Mouse (Mus musculus) heart, adult 11 months (tissue): ENCODE results near the gene Cep170b.

Experiments
- DNase-seq: peaks from one replicate; pipeline ENCODE4 v3.0.0; 2022

Cep170b gene

DNA sequence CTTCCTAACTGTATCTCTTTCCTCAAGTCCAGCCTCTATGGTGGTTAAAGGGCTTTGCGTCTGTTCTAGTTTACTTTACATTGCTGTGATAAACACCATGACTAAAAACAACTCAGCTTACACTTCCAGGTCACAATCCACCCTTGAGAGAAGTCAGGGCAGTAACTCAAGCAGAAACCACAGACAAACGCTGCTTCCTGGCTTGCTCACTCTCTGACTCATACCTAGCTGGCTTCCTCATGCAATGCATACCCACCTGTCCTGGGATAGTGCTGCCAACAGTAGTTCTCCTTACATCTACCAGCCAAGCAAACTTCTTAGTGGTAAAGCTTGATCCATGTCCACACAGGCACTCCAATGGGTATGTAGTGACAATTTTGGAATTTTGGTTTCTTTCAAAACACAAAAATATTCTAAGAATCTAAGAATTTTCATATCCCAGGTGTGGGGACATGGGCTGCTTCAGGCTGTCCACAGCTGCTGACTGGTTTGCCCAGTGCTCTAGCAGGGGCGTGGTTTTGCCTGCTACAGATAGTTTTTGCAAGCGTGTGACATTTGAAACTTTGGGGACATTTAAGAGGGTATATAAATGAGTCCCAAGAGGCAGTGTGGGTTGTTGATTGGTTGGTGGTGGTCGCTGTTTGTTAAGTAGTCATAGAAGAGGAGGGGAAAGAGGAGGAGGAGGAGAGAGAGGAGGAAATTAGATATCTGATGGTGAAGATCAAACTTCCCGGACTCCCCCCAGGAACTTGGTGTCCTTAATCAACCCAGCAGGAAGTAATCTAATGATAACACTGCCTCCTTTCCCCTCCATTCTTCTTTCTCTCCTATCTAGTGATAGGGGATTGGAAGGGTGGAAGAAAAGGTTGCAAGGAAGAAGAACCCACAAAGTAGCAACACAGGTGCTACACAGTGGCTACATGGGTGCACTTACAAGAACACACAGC, 17.6 kb upstream of the Cep170b start:
- DNase-seq: no peak

DNA sequence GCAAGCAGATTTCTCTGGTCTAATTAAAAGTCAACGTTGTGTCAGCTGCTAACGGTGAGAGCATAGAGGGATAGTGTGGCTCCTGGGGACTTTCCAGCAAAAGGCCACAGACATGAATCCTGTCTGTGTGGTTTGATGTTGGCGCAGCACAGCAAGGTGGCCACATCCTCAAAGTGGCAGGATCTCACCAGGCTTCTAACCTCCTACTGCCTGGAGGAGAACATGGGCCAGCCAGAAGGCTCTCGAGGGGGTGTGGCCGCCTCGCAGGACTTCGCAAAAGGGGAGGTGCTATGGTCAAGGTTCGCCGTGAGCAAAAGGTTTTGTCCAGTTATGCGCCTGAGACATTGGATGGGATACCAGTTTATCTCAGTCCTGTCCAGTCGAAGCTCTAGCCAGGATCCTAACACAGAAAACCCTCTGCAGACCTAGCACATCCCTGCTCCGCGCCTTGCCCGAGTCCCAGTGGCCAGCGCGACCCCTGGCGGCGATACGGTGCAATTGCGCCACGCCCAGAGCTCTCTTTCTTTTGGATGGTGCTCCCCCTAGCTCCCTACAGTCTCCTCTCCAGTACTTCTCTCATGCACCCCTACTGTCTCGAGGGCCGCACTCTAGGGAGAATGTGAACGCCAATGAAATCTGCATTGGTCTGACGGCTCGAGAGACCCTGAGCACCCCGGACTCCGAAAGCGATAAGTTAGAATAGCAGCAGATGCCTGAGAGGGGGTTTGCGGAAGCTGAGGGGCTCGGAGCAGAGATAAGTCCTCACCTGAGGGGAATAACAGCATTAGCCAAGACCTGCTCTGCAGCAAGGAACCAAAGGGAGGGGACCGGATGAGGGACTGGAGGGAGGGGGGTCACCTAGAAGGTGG, 13.3 kb upstream of the Cep170b start:
- peak; percentile 98 for DNase-seq

DNA sequence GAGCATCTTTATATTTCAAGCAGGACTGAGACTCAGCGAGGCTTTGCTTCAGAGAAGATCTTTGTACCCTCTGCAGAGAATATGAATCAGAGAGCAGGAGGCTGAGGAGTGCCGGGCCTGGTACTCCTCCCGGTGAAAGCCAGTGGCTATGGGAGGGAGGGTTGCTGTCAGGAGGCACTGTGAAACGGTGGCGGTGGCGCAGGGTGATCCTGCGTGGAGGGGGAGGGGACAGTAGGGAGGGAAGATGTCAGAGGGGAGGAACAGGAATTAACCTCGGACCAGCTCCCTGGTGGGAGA, 12.7 kb upstream of the Cep170b start:
- DNase-seq: no peak

DNA sequence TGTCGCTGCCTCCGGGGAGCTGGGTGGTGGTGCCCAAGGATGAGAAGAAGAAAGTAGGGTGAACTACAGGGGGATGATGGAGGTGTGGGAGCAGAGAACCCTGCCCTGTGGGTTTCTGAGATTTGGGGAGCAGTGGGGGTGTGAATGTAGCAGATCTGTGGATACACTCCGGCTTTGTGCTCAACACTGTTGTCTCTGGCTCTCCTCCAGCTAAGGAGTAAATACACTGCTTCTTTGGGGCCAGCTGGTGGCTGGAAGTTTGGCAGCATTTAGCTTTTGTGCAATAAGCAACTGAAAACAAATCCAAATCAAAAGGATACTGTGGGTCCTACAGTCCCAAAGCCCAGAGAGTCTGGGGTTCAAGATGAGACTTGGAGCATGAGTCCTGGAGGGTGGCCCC, 6.3 kb upstream of the Cep170b start:
- peak; percentile 94 for DNase-seq

DNA sequence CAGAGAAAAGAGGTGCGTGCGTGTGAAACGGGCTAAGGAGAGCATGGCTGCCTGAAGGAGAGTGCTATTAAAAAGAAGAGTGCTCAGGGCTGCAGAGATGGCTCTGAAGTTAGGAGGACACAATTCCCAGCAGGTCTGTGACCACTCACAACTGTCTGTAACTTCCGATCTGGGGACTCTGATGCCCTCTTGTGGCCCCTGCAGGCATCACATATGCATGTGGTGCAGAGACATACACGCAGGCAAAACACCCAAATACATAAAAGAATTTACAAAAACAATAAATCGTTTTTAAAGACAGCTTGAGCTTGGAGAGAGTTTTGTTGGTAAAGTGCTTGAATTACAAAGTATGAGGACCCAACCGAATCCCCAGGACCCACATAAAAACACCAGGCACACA, 3.1 kb upstream of the Cep170b start:
- DNase-seq: no peak

DNA sequence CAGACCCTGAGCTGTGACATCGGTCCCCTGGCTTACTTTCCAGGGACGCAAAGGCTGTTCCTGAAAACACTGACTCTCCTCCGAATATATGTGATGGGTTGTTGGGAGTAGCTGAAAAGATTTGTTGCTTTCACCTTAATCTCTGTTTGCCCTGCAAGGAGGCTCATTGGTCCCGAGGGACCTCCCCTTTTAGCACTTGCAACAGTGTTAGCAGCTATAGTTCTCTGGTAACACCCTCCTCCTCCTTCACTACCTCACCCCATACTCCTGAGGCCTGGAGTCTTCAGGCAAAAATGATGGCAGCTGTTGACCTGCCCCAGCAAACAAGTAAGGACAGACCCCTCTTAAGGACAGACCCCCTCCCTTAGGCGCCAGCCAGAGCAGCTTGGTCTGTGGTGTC, 1.3 kb upstream of the Cep170b start:
- DNase-seq: no peak

DNA sequence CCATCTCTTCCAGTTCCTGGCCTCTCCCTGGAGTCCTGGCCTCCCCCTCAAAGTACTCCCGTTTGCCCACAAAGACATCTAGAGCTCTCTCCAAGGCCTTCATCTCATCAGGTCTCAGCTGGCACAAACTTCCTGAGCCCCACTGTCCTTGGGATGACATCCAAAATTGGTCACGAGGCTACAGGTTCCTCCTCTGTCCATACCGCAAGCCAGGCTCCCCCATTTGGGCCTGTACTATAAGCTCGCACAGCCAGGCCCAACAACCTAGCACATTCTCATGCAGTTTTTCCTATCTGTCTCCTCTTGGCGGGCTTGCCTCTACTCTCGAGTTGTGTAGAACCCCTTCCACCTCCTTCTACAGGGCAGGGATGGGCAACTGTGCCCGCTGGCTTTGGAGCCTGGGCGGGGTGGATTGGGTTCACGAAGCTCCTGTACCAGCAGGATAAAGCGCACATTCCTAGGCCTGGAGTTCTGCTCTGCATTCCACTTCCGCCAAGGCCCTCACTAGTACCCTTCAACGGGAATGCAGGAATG, 702 bp downstream of the Cep170b start:
- DNase-seq: no peak

- peak; percentile 95 for DNase-seq
Observed at GRCm38 (mm10) chr12:112721424-112722239, 1.4 kb downstream of the Cep170b start.

- DNase-seq: peak; percentile 95
Observed at GRCm38 (mm10) chr12:112722240-112723027, 2.2 kb downstream of the Cep170b start.

GRCm38 (mm10) chr12:112723028-112723330, 2.7 kb downstream of the Cep170b start:
- DNase-seq: peak; percentile 93

- no peak for DNase-seq
Observed at GRCm38 (mm10) chr12:112723445-112723844, 3.2 kb downstream of the Cep170b start.

- peak; percentile 95 for DNase-seq
Observed at GRCm38 (mm10) chr12:112724077-112724805, 4.0 kb downstream of the Cep170b start.

GRCm38 (mm10) chr12:112727801-112728200, 7.5 kb downstream of the Cep170b start:
- DNase-seq: no peak

GRCm38 (mm10) chr12:112730808-112731207, 10.6 kb downstream of the Cep170b start:
- no peak for DNase-seq

DNA sequence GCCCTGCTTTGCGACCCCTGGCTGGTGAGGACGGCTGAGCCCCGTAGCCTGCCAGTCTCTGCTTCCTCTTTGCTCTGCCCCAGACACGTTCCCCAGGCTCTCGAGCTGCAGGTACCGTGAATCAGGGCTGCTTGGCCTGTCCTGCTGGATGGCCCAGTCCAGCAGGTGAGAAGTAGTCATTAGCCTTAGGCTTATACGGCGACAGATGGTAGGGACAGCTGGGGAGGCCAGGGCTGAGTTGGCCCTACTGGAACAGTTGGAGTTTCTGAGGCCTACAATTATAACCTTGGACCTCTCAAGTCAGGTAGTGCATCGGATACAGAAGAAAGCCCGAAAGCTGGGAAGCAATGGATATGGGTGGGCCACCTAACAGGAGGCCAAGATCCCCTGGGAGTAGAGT, 12.3 kb downstream of the Cep170b start:
- no peak for DNase-seq

- peak; percentile 78 for DNase-seq
Observed at GRCm38 (mm10) chr12:112734108-112734820, 14.0 kb downstream of the Cep170b start.

GRCm38 (mm10) chr12:112734881-112735655, 14.8 kb downstream of the Cep170b start:
- peak; percentile 88 for DNase-seq

DNA sequence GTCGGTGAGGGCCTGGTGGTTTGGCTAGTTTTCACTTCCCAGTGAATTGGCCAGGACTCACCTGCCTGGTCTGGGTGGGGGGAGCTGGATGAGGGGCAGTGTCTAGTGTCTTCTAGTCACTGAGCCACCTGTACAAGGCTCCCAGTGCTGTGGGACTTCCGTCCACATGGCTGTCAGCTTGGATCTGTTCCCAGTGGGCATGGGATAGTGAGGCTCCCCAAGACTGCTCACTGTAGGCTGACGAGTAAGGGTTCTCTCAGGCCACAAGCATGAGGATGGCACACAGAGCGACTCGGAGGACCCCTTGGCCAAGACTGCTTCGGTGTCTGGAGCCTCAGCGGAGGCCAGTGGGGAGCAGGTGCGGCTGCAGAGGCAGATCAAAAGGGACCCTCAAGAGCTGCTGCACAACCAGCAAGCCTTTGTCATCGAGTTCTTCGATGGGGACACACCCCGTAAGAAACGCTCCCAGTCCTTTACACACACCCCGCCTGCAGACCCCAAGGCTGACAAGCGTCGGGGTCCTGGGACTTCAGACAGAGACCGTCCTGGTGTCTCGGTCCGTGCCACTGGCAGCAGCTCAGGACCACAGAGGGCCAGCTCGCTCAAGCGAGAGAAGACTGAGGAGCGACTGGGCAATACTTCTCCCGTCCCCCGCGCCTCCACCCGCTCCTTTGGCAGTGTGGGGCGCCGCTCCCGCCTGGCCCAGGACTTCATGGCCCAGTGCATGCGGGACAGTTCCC, 15.8 kb downstream of the Cep170b start:
- peak; percentile 73 for DNase-seq

- peak; percentile 88 for DNase-seq
Observed at GRCm38 (mm10) chr12:112736636-112736925, 16.3 kb downstream of the Cep170b start.
